Mouse (Mus musculus): Measurements from ENCODE around the gene Vgf.

The Vgf gene

DNA sequence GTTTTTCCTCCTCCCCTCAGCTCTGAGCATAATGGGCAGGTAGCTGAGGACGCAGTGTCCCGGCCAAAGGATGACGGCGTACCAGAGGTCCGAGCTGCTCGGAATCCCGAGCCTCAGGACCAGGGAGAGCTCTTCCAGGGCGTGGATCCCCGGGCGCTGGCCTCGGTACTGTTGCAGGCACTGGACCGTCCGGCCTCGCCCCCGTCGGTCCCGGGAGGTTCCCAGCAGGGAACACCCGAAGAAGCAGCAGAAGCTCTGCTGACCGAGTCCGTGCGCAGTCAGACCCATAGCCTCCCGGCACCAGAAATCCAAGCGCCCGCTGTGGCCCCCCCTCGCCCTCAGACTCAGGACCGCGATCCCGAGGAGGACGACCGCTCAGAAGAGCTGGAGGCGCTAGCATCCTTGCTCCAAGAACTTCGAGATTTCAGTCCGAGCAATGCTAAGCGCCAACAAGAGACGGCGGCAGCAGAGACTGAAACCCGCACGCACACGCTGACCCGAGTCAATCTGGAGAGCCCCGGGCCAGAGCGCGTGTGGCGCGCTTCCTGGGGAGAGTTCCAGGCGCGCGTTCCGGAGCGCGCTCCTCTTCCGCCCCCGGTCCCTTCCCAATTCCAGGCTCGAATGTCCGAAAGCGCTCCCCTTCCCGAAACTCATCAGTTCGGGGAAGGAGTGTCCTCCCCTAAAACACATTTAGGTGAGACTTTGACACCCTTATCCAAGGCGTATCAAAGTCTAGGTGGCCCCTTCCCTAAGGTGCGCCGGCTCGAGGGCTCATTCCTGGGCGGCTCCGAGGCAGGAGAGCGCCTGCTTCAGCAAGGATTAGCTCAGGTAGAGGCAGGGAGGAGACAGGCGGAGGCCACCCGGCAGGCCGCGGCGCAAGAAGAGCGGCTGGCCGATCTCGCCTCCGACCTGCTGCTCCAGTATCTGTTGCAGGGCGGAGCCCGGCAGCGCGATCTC is 5.2 kb downstream of the Vgf start:
- DNase-seq = peak; percentile 19 to 65

DNA sequence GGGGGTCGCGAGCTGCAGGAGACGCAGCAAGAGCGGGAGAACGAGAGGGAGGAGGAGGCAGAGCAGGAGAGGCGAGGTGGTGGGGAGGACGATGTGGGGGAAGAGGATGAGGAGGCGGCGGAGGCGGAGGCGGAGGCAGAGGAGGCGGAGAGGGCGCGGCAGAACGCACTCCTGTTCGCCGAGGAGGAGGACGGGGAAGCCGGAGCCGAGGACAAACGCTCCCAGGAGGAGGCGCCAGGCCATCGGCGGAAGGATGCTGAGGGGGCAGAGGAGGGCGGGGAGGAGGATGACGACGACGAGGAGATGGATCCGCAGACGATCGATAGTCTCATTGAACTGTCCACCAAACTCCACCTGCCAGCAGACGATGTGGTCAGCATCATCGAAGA is 5.8 kb downstream of the Vgf start:
- peak in 1 of 2 experiments; percentile 16 for DNase-seq

DNA sequence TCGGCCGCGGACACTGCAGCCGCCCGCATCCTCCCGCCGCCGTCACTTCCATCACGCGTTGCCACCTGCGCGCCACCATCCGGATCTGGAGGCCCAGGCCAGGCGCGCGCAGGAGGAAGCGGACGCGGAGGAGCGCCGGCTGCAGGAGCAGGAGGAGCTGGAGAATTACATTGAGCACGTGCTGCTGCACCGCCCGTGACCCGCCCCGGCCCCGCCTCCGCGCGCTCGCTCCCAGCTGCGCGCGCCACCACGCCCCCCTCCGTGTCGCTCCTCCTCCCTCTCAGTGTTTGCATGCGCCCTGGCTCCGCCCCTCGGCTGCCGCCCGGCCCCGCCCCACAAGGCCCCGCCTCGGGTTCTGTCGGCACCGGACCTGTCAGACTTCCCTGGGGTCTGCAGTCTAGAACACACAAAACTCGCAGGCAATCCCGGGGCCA is 6.5 kb downstream of the Vgf start:
- peak; percentile 92 to 97 for DNase-seq

DNA sequence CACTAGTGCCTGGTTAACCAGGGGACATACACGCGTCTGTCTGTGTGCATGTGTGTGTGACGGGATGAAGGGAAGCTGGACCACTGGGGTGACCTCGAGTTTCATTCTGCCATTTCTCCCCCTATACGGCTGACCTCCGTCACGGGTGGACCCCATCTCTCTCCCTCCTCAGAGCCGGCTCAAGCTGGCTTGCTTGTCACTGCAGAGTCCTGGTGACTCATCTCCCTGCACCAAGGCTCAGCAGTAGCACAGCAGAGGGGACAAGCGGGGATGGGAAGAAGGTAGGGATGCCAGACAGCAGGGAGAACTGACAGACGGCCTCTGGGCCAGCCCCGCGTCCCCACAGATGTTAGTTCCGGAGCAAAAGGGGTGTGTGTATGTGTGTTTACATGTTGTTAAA is 10.0 kb downstream of the Vgf start:
- no peak for DNase-seq

DNA sequence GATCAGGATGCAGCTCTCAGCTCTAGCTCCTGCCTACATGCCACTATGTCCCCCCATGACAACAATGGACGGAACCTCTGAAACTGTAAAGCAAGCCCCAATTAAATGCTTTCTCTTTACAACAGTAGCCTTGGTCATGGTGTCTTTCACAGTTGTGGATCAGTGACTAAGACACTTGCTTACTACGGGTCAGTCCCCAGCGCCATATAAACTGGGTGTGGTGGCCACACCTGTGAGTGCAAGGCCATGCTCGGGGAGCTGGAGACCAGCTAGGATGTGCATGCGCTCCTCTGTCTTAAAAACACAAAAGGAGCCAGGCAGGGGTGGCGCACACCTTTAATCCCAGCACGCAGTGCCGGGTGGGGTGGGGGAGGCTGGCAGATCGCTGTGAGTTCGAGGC is 13.3 kb downstream of the Vgf start:
- no peak for DNase-seq

DNA sequence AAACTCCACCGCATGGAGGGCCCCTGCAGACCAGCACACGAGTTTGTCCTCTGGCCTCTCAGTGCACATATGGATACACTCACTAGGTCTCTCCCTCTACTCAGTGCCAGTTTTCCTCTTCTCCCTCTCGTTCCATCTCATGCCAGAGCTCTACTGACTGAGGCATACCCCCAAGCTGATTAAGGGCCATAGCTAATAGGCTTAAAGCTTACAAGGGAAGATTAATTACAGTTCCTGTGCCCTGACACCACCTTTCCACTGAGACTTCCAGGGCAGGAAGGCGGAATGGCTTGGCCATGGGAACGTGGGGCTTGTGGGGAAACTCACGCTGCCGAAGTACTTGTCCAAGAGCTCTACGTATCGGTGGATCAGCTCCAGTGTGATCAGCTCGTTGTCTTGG is 15.2 kb downstream of the Vgf start:
- DNase-seq = no peak

DNA sequence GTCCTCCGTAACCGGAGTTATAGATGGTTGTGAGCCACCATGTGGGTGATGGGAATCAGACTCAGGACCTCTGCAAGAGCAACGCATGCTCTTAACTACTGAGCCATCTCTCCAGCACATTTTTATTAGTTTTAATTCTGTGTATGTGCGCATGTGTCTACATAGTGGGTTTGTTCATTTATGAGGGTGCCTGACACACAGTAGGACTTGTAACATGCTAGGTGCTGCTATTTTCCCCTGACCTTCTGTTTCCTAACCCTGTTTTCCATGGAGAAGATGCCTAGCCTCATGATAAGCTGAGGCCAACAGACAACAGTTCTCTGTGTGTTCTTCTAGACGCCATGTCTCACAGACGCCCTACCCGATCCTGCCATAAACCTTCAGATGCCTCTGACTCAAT is 17.8 kb downstream of the Vgf start:
- no peak for DNase-seq

DNA sequence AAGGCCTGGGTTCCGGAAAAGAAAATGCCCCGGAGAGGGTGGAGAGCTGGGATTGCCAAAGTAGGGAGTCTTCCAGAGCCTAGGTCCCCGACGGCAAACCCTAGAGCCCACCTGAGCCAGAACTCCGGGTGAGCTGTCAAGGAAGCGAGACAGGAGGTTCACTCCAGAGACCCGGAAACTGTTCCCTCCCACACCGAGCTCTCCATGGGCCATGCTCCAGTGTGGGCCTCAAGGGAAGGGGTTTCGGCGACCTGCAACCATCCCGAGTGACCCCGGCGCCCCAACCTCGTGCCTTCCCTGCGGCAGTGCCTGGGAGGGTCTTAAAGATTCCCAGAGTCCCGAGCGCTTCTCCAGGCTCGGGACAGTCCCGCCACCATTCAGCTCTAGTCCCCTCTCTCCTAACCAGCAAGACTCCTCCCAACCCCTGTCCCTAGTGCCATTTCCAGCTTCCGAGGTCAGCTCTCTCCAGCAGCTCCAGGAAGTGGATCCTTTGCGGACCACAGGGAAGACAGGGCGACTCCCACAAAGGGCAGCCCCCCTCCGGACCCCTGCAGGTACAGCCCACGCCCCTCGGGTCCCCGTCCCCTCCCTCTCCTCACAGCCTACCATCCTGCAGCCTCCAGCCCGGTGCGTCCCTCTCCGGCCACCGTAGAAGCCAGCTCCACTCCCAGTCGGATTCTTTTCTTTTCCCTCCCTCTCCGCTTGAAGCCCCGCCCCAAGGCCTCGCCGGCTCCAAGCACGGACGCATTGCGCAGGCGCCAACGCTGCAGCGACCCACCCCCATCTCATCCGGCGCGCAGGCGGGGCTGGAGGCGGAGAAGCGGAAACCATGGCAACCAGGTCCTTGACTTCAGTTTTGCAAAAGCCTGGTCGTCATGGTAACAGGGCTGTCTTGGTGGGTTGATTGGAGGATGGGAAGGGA is 19.5 kb downstream of the Vgf start, which contains the start of gene Ap1s1:
Gene Ap1s1, minus strand, starts transcription at position 734 of the 922 bp plus-strand sequence.
- DNase-seq = peak; percentile 96 to 99

DNA sequence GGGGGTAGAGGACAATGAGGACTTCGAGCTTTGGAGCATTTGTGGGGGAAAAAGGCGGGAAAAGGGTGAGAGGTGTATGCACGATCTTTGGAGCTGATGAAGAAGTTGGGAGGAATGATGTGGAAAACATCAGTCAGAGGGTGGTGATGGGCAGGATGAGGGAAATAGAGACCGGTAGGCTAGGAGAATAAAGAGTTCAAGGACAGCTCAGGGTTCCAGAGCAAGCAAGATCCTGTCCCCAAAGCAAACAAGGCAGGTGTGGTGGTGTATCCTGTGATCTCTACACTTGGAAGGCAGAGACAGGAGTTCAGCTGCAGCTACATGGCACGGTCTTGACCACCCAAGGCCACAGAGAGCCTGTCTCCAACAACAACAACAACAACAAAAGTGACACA is 20.1 kb downstream of the Vgf start:
- DNase-seq = no peak

DNA sequence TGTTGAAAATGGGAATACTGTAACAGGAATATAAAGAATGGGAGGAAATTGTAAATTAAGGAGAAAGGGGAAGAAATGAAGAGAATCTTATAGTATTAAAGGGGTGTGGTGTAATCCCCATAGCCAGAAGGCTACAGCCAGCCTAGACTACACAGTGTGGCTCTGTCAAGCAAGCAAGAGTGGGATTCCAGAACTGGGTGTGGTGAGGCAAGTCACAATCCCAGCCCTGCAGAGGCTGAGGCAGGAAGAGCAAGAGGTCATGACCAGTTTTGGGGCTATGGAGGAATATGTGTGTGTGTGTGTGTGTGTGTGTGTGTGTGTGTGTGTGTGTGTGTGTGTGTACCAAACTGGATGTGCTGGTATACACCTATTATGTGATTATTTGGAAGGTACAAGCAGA is 20.8 kb downstream of the Vgf start:
- DNase-seq = no peak

DNA sequence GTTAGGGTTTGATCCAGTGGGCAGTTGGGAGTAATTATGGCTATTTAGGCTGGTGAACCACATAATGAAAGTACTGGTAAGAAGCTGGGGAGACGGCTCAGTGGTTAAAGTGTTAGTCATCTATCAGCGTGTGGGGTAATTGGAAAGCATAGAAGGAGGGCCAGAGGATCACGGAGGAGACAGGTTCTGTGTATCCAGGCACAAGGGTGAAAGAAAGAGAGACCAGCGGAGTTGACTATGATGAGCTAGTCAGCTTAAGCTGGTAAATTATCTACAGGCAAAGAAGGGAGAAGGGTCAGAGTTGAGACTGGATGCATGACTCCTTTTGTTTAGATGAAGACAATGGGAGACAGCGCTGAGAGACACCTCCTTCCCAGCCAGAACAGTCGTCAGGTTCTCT is 24.9 kb downstream of the Vgf start:
- peak in 1 of 2 experiments; percentile 53 for DNase-seq

DNA sequence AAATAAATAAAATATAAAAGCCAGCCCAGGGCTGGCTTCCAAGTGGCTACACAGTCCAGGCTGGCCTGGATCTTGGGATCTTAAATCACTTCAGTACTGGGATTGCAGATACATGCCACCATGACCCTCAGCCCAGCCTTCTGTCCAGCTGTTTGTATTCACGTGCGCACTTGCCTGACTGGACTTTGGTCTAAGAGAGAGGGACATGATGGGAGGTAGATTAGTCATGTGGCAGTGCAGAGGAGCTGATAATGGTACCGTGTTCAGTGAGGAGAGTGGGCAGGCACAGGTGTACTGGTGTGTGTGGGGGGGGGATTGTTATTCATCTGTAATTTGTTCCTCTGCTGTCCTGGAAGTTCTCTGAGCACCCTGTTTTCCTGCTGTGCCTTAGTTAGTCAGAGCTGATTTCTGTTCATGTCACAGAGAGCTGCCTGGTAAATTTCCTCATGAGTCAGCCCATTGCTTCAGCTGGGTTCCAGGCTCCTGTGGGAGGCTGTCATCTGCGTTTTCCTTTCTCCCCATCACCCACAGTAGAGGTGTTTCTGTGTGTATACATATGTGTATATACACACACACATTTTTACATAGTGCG is 25.8 kb downstream of the Vgf start:
- peak; percentile 30 to 33 for DNase-seq

DNA sequence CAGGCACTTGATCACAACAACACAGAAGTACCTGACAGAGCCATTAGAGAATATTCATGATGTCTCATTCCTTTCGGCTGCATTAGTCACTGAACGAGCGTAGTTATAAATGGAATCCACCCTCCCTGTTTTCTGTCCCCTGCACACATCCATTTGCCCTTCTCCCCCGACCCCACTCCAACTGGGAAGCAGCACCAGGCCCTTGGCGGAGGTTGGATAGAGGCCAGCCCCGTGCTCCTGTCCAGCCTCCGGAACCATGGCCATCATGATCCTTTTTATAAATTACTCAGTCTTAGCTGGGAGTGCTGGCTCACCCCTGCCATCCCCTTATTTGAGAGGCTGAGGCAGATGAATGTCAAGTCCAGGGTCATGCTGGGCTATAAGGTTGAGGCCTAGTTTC is 28.1 kb downstream of the Vgf start:
- DNase-seq = no peak

DNA sequence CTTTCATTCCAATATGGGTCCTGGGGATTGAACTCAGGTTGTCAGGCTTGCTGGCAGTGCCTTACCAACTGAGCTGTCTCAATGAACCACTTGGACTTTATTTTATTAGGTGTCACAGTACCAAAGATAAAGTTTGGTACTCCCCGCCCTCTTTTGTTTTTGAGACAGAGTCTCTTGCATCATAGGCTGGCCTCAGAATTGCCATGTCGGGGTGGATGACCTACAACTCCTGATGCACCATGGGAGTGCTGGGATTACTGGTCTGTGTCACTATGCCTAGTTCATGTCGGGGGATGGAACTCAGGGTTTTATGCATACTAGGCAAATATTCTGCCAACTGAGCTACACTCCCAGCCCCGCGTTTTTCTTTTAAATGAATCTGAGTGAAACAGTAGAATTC is 28.7 kb downstream of the Vgf start:
- no peak for DNase-seq

DNA sequence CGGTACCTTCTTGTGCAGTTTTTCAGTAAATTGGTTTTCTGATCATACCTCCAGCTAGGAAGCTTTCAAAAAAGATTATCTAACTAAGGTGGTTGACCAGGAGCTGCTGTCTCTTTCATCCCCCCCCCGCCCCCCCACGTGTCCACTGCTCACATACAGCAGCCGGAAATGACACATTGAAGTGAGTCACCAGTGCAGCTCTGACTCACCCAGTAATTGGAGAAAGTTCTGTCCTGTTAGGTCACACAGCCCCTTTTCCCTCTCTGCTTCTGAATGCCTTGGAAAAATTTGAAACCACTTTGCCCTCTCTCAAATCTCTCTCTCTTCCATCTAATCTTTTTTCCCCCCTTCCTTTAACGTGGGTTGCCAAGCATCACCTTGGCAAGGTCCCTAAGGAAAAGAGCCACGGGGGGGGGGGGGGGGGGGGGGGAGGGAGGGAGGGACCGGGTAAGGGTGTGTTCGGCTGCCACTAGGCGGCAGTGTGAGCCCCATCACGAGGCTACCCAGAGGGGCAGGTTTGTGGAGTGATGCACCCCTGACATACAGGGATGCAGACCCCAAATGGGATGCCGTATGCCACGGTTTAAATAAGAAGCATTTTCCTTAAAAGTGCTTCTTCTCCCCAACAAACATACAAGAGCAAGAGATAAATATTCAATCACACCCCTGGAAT is 35.8 kb downstream of the Vgf start:
- DNase-seq = peak; percentile 43 to 86

DNA sequence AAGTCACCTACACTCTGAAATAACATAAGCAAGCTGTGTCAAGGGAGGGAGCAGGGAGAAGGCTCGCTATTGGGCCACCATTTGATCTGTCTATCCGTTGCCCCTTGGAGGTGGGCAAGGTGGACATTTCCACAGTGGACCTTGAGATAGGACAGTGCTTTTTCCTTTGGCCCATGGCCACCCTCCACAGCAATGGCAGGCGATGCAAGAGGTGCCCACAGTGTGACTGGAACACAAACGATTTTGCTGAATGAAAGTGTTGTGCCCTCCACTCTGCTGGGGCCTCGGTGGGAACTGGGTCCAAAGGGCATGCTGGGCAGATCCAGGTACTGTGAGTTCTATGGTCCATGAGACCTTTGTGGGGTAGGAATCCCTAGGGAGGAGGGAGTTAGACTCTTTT is 36.4 kb downstream of the Vgf start:
- no peak for DNase-seq

DNA sequence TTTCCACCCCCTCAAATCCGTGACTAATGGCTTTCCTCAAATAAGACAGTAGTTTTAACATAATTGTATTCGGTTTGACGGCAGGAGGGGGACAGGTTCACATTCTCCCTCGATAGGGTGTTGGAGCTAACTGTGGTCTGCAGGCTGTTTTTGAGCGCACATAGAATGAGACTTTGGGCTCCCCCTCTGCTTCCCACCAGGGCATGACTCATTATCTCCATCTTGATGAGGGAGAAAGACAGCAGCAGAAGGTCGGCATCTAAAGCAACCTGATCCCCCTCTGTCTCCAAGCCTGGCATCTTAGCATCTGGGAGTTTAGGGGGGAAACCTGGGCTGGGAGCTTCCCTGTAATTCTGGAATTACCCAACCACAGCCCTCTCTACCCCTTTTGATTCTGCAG is 39.3 kb downstream of the Vgf start:
- no peak for DNase-seq

DNA sequence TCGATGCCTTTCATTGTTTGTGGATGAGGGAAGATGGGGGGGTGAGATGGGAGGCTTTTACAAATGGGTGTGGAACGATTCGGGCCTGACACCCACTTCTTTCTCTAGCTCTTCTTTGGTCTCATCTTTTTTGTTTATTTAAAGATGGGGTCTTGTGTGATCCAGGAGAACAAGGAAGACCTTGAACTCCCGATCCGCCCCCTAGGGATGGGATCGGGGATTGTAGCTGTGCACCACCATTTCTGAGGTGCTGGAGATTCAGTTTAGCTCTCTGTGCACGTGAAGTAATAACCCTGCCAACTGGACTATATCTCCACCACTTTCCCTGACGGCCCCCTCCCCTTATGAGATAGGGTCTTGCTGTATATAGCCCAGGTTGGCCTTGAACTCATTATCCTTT is 39.7 kb downstream of the Vgf start:
- DNase-seq = no peak

DNA sequence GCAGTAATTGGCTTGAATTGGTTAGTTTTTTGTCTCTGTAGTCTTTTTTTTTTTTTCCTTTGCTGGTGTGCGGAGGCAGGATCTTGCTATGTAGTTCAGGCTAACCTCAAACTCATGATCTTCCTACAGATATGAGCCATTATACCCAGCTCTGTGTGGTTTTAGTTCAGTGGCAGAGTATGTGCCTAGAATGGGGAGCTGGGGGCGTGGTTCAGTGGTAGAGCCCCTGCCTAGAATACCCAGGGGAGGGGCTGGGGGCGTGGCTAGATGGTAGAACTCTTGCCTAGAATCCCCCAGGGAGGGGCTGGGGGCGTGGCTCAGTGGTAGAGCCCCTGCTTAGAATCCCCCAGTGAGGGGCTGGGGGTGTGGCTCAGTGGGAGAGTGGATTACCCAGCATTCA is 42.5 kb downstream of the Vgf start:
- no peak for DNase-seq

DNA sequence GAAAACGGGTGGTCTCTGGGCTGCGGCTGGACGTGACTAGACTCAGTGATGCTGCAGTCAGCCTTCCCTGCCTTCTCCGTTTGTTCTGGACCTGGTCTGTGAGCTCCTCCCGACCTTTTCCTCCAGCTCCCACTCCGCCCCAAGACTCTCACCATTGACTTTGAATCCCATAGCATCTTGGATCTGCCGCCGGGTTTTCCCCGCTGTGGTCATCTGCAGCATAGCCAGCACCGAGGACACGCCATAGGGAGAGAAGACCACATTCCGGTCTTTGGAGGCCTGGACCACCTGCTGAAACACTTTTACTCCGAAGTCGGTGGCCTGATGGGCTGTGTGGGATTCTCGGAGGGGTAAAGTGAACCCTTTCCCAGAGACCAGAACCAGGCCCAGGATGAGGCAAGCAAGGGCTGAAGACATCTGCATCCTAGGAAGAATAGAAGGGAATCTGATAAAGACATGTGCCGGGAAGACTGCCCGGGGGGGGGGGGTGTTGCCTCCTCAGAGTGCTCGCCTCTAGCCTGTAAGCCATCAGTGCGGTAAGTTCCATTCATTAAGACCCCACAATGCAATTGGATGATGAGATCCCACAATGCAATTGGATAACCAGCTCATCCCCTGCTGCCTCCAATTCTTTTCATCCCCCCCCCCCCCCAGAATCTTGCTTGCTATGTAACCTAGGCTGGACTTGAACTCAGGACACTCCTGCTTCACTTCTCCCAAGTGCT is 44.9 kb downstream of the Vgf start:
- no peak for DNase-seq

DNA sequence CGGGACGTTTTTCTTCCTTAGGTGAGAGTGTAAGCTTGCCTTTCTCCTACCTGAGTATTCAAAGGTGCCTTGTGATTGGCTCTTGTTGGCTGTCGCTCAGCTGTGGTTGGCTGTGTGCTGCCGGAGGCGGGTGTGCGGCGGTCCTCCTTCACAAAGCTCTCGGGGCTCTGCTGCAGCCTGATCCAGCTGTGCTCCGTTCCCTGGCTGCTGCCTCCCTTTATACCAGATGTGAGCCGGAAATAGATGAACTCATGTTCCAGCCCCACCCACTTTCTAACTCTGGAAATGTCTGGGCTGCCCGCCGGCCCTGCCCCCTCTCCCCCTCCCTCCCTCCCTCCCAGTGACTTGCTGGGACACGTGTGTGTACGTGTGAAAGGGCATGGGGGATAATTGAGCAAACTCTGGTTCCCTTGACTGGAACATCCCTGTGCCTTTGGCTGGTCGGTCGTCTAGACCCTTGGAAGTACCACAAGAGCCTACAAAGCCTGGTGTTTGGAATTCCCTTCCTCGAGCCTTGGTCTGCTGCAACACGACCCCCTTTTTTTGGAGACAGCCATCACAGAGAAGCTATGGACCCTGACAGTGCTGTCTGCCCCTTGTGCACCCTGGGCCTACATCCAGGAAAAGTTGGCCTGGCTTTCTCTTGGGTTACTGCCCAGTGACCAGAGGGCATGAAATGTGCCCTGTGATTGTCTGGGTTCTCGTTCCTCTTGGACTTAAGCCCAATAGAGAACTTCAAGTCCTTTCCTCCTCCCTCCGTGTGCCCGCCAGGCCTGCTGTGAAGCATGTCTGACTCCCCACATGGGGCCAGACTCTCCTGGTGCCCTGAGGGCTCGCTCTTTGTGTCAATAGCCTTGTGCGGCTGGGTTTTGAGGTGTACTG is 46.1 kb downstream of the Vgf start, which contains the start of gene Serpine1:
Gene Serpine1, minus strand, starts transcription at position 190 of the 882 bp plus-strand sequence.
- DNase-seq = peak; percentile 87 to 94

Data from kidney, postnatal 36 days (tissue).